Mouse (Mus musculus): ENCODE results near the gene Wdr46. TPM values are rescaled to one million over a fixed set of nuclear protein-coding genes. Genes with fewer than 3 reads are reported as not detected.
A peak's percentile ranks its signal among the peaks of the same experiment; 100 is the strongest.
"Not testable (repeated sequence)": the region's sequence is repeated elsewhere in the genome, so short reads cannot be mapped to it uniquely, and the experiment has no call there.

Gene Wdr46
- 26.8 and 29.4 TPM in 2 replicates for polyA plus RNA-seq (2014; fragmentation: Nextera tagmentation; extraction: Ambion mirVana)

DNA sequence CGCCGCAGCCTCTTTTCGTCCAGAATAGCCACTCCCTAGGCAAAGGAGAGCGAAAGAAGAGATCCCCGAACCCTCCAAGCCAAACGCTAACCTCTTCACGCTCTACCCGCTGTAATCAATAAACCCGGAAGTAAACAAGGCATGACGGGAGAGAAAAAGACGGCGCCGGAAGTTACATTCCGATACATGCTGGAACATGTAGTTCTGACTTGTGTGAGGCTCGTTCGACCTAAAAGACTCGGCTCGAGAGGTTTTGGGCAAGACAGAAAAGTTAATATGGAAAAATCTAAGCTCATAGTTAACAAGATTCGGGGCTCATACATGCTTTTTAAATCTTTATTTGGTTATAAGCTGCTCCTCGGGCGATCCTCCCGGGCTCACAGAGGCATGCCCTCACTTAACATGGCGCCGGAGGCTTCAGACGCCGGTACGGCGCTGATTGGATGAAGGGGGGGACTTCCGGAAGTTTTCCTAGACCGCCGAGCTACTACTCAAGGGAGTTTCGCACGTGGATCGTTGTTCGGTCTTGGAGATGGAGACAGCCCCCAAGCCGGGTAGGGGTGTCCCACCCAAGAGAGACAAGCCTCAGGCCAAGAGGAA is at the start of gene Wdr46, which contains the start of gene Pfdn6:
TSS of gene Wdr46 (plus strand) at position 455 of the 600 bp plus-strand sequence.
TSS of gene Pfdn6 (minus strand) at position 138 of the 600 bp plus-strand sequence.
- no peaks in the 10 kb centered on the region for H3K27me3 ChIP-seq (ENCODE audit: control insufficient read depth, insufficient read depth, low read length)
- peaks cover 13% of the 10 kb centered on the region for H3K4me1 ChIP-seq (replicated peaks; ENCODE audit: control insufficient read depth, insufficient read depth, low read length)
- peak within 1 kb of the TSS; percentile 84 for H3K9ac ChIP-seq (ENCODE audit: low read depth, low read length)
- peaks cover 8% of the 10 kb centered on the region; the same call in 1 of the 2 replicates for H3K36me3 ChIP-seq (ENCODE audit: control insufficient read depth, insufficient read depth, low read length)
- H3K4me3 ChIP-seq (ENCODE audit: low read depth, low read length), result peak within 1 kb of the TSS; percentile 91
- peak within 1 kb of the TSS; percentile 94 for H3K4me2 ChIP-seq (replicated peaks; ENCODE audit: low read depth, low read length)
- ATAC-seq (ENCODE audit: low FRiP score), result peak; percentile 90
- H3K9me3 ChIP-seq (ENCODE audit: control insufficient read depth, low read length), result no peaks in the 10 kb centered on the region
- DNase-seq (ENCODE audit: low spot score), result peak; percentile 91
- H3K27ac ChIP-seq (ENCODE audit: low read depth, low read length), result 0 out of 2 replicates have a peak within 1 kb of the TSS, but pooled peaks have one; percentile 20
- under 1% methylated on average over 36 of the region's 36 CpGs for WGBS

- no peak overlapping the region for H3K9ac ChIP-seq (ENCODE audit: low read depth, low read length)
- H3K27ac ChIP-seq (ENCODE audit: low read depth, low read length), result no peak overlapping the region
- no peaks in the 10 kb centered on the region for H3K27me3 ChIP-seq (ENCODE audit: control insufficient read depth, insufficient read depth, low read length)
- H3K9me3 ChIP-seq (ENCODE audit: control insufficient read depth, low read length), result no peaks in the 10 kb centered on the region
- no peak overlapping the region for H3K4me3 ChIP-seq (ENCODE audit: low read depth, low read length)
- no peaks in the 10 kb centered on the region for H3K4me1 ChIP-seq (replicated peaks; ENCODE audit: control insufficient read depth, insufficient read depth, low read length)
- DNase-seq (ENCODE audit: low spot score), result no peak
- 80% methylated on average over 2 of the region's 2 CpGs for WGBS
- no peak overlapping the region for H3K4me2 ChIP-seq (replicated peaks; ENCODE audit: low read depth, low read length)
- H3K36me3 ChIP-seq (ENCODE audit: control insufficient read depth, insufficient read depth, low read length), result no peaks in the 10 kb centered on the region
- no peak for ATAC-seq (ENCODE audit: low FRiP score)
Measured at GRCm38 (mm10) chr17:33891357-33891756, 49.1 kb upstream of the Wdr46 start.

DNA sequence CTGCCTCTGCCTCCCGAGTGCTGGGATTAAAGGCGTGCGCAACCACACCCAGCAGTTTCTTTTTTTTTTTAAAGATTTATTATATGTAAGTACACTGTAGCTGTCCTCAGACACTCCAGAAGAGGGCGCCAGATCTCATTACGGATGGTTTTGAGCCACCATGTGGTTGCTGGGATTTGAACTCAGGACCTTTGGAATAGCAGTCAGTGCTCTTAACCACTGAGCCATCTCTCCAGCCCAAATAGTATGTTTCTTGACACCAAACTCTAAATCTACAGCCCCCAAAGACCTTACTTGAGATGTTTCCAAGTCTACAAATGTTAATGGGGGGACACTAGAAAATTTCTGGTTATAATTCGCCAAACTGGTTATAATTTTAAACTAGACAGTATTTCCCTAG is 48.6 kb upstream of the Wdr46 start:
- H3K4me1 ChIP-seq (replicated peaks; ENCODE audit: control insufficient read depth, insufficient read depth, low read length); DNase-seq (ENCODE audit: low spot score); H3K27ac ChIP-seq (ENCODE audit: low read depth, low read length); H3K36me3 ChIP-seq (ENCODE audit: control insufficient read depth, insufficient read depth, low read length); ATAC-seq (ENCODE audit: low FRiP score); H3K4me3 ChIP-seq (ENCODE audit: low read depth, low read length); H3K4me2 ChIP-seq (replicated peaks; ENCODE audit: low read depth, low read length); H3K9ac ChIP-seq (ENCODE audit: low read depth, low read length); H3K9me3 ChIP-seq (ENCODE audit: control insufficient read depth, low read length); H3K27me3 ChIP-seq (ENCODE audit: control insufficient read depth, insufficient read depth, low read length): not testable (repeated sequence)
- WGBS, result 66% methylated on average over 6 of the region's 6 CpGs

DNA sequence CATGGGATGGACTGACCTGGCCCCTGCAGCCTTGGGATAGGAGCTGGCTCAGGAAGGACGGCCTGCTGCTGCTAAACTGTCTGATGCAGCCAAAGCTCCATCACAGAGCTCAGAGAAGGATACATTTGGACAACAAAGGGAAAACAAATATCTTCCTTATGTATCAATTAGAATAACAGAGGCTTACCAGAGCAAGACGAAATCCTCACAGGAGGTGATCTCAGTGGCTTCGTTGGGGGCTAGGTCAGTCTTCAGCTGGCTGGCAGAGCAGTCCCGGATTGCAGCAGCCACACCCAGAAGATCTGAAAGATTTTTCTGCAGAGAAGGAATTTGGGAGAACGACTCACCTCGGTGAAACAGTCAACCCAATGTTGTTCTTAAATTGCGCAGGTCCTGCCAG is 48.0 kb upstream of the Wdr46 start:
- H3K36me3 ChIP-seq (ENCODE audit: control insufficient read depth, insufficient read depth, low read length), result no peaks in the 10 kb centered on the region
- 24% methylated on average over 7 of the region's 7 CpGs for WGBS
- DNase-seq (ENCODE audit: low spot score) (no peak), ATAC-seq (ENCODE audit: low FRiP score) (no peak)
- no peak overlapping the region for H3K4me3 ChIP-seq (ENCODE audit: low read depth, low read length)
- H3K9me3 ChIP-seq (ENCODE audit: control insufficient read depth, low read length), result no peaks in the 10 kb centered on the region
- H3K4me2 ChIP-seq (replicated peaks; ENCODE audit: low read depth, low read length), result no peak overlapping the region
- H3K9ac ChIP-seq (ENCODE audit: low read depth, low read length), result no peak overlapping the region
- no peaks in the 10 kb centered on the region for H3K4me1 ChIP-seq (replicated peaks; ENCODE audit: control insufficient read depth, insufficient read depth, low read length)
- H3K27me3 ChIP-seq (ENCODE audit: control insufficient read depth, insufficient read depth, low read length), result no peaks in the 10 kb centered on the region
- H3K27ac ChIP-seq (ENCODE audit: low read depth, low read length), result no peak overlapping the region

DNA sequence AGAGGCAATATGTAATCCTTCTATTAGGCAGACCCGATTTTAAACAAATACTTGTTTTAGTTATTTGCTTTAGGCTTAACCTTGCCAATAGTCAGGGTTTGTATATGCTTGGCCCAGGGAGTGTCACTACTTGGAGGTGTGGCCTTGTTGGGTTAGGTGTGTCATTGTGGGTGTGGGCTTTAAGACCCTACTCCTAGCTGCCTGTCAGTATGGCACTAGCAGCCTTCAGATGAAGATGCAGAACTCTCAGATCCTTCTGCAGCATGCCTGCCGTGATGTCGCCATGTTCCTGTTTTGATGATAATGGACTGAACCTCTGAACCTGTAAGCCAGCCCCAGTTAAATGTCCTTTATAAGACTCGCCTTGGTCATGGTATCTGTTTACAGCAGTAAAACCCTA is 47.4 kb upstream of the Wdr46 start:
- not testable (repeated sequence) for H3K27me3 ChIP-seq (ENCODE audit: control insufficient read depth, insufficient read depth, low read length); H3K4me1 ChIP-seq (replicated peaks; ENCODE audit: control insufficient read depth, insufficient read depth, low read length); H3K4me2 ChIP-seq (replicated peaks; ENCODE audit: low read depth, low read length); H3K4me3 ChIP-seq (ENCODE audit: low read depth, low read length); H3K9me3 ChIP-seq (ENCODE audit: control insufficient read depth, low read length); ATAC-seq (ENCODE audit: low FRiP score); H3K36me3 ChIP-seq (ENCODE audit: control insufficient read depth, insufficient read depth, low read length); H3K27ac ChIP-seq (ENCODE audit: low read depth, low read length); H3K9ac ChIP-seq (ENCODE audit: low read depth, low read length); DNase-seq (ENCODE audit: low spot score)
- 72% methylated on average over 4 of the region's 4 CpGs for WGBS

DNA sequence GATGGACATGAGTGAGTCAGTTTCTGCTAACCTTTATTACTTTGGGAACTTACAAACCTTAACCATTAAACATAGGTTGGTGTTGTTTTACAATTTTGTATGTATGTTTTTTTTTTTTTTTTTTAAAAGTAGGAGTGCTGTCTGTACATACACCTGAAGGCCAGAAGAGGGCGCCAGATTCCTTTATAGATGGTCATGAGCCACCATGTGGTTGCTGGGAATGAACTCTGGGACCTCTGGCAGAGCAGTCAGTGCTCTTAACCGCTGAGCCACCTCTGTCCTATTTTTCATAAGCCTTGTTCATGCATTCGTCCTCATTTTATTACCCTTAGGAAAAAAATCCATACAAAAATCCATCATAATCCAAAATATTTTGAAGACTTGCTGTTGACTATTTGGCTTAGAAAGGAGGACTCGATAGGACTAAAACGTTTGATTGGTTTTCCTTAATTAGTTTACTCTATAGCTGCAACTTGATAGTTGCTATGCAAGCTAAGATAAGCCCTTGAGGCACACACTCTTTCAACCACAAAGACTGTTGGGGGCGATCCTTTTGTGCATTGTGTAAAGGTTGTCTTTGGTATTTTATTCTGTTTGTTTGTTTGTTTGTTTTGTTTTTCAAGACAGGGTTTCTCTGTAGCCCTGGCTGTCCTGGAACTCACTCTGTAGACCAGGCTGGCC is 43.2 kb upstream of the Wdr46 start:
- H3K36me3 ChIP-seq (ENCODE audit: control insufficient read depth, insufficient read depth, low read length), result no peaks in the 10 kb centered on the region
- H3K4me3 ChIP-seq (ENCODE audit: low read depth, low read length), result no peak overlapping the region
- DNase-seq (ENCODE audit: low spot score) (peak; percentile 78), ATAC-seq (ENCODE audit: low FRiP score) (no peak)
- H3K9me3 ChIP-seq (ENCODE audit: control insufficient read depth, low read length), result no peaks in the 10 kb centered on the region
- no peaks in the 10 kb centered on the region for H3K4me1 ChIP-seq (replicated peaks; ENCODE audit: control insufficient read depth, insufficient read depth, low read length)
- H3K4me2 ChIP-seq (replicated peaks; ENCODE audit: low read depth, low read length), result no peak overlapping the region
- no peak overlapping the region for H3K27ac ChIP-seq (ENCODE audit: low read depth, low read length)
- H3K9ac ChIP-seq (ENCODE audit: low read depth, low read length), result no peak overlapping the region
- WGBS, result 43% methylated on average over 6 of the region's 6 CpGs
- no peaks in the 10 kb centered on the region for H3K27me3 ChIP-seq (ENCODE audit: control insufficient read depth, insufficient read depth, low read length)

DNA sequence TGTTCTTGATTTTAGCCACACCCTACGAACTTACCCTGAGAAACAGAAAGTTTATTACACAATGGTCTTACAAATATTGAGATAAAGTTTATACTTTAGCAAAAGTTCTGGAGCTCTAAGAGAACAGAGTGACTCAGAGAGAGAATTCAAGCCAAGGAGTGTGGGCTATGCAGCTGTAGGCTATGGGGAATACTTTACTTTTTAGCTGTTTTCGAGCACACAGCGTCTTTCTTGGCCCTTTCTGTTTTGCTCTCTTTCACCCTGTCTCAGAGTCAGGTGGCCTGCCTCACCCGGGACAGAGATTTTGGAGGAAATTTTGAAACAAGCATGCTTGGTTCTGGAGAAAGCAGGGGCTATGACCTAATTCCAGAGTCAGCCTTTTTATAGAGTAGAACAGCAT is 42.3 kb upstream of the Wdr46 start:
- not testable (repeated sequence) for H3K27ac ChIP-seq (ENCODE audit: low read depth, low read length); H3K9ac ChIP-seq (ENCODE audit: low read depth, low read length); H3K4me3 ChIP-seq (ENCODE audit: low read depth, low read length); H3K27me3 ChIP-seq (ENCODE audit: control insufficient read depth, insufficient read depth, low read length); H3K36me3 ChIP-seq (ENCODE audit: control insufficient read depth, insufficient read depth, low read length); H3K9me3 ChIP-seq (ENCODE audit: control insufficient read depth, low read length); H3K4me1 ChIP-seq (replicated peaks; ENCODE audit: control insufficient read depth, insufficient read depth, low read length); DNase-seq (ENCODE audit: low spot score); H3K4me2 ChIP-seq (replicated peaks; ENCODE audit: low read depth, low read length); ATAC-seq (ENCODE audit: low FRiP score)
- WGBS, result 91% methylated on average over 4 of the region's 4 CpGs

- H3K9me3 ChIP-seq (ENCODE audit: control insufficient read depth, low read length), result no peaks in the 10 kb centered on the region
- no peak for ATAC-seq (ENCODE audit: low FRiP score)
- WGBS, result 84% methylated on average over 4 of the region's 4 CpGs
- DNase-seq (ENCODE audit: low spot score), result no peak
- H3K4me3 ChIP-seq (ENCODE audit: low read depth, low read length), result no peak overlapping the region
- no peak overlapping the region for H3K4me2 ChIP-seq (replicated peaks; ENCODE audit: low read depth, low read length)
- no peaks in the 10 kb centered on the region for H3K36me3 ChIP-seq (ENCODE audit: control insufficient read depth, insufficient read depth, low read length)
- H3K9ac ChIP-seq (ENCODE audit: low read depth, low read length), result no peak overlapping the region
- no peak overlapping the region for H3K27ac ChIP-seq (ENCODE audit: low read depth, low read length)
- H3K27me3 ChIP-seq (ENCODE audit: control insufficient read depth, insufficient read depth, low read length), result no peaks in the 10 kb centered on the region
- H3K4me1 ChIP-seq (replicated peaks; ENCODE audit: control insufficient read depth, insufficient read depth, low read length), result no peaks in the 10 kb centered on the region
Measured at GRCm38 (mm10) chr17:33899642-33900041, 40.8 kb upstream of the Wdr46 start.
